Mouse (Mus musculus): Measurements from ENCODE around the gene Scnn1a.
A peak's percentile ranks its signal among the peaks of the same experiment; 100 is the strongest.

Scnn1a gene

GRCm38 (mm10) chr6:125342198-125342597 is 21.7 kb downstream of the Scnn1a start:
- DNase-seq (ENCODE audit: low read depth, low spot score) = no peak

GRCm38 (mm10) chr6:125344084-125344483 is 23.6 kb downstream of the Scnn1a start:
- no peak for DNase-seq (ENCODE audit: low read depth, low spot score)

GRCm38 (mm10) chr6:125344866-125345265 is 24.4 kb downstream of the Scnn1a start:
- no peak for DNase-seq (ENCODE audit: low read depth, low spot score)

- no peak for DNase-seq (ENCODE audit: low read depth, low spot score)
Observed at GRCm38 (mm10) chr6:125345625-125346024, 25.2 kb downstream of the Scnn1a start.

- DNase-seq (ENCODE audit: low read depth, low spot score) = no peak
Observed at GRCm38 (mm10) chr6:125346029-125346428, 25.6 kb downstream of the Scnn1a start.

GRCm38 (mm10) chr6:125348721-125349574 is 28.5 kb downstream of the Scnn1a start, which contains the start of gene Tnfrsf1a:
Tnfrsf1a (plus strand) TSS chr6:125349362.
- DNase-seq (ENCODE audit: low read depth, low spot score) = no peak

- DNase-seq (ENCODE audit: low read depth, low spot score) = peak; percentile 64
Observed at GRCm38 (mm10) chr6:125349575-125350230, 29.2 kb downstream of the Scnn1a start.

- DNase-seq (ENCODE audit: low read depth, low spot score) = no peak
Observed at GRCm38 (mm10) chr6:125350231-125350994, 30.0 kb downstream of the Scnn1a start.

- no peak for DNase-seq (ENCODE audit: low read depth, low spot score)
Observed at GRCm38 (mm10) chr6:125350995-125351324, 30.5 kb downstream of the Scnn1a start.

- no peak for DNase-seq (ENCODE audit: low read depth, low spot score)
Observed at GRCm38 (mm10) chr6:125351368-125352045, 31.0 kb downstream of the Scnn1a start.

GRCm38 (mm10) chr6:125352046-125352384 is 31.6 kb downstream of the Scnn1a start:
- DNase-seq (ENCODE audit: low read depth, low spot score) = no peak

GRCm38 (mm10) chr6:125352811-125353210 is 32.4 kb downstream of the Scnn1a start:
- no peak for DNase-seq (ENCODE audit: low read depth, low spot score)

- no peak for DNase-seq (ENCODE audit: low read depth, low spot score)
Observed at GRCm38 (mm10) chr6:125353221-125353620, 32.8 kb downstream of the Scnn1a start.

- no peak for DNase-seq (ENCODE audit: low read depth, low spot score)
Observed at GRCm38 (mm10) chr6:125353655-125354054, 33.2 kb downstream of the Scnn1a start.

- no peak for DNase-seq (ENCODE audit: low read depth, low spot score)
Observed at GRCm38 (mm10) chr6:125354352-125355151, 34.1 kb downstream of the Scnn1a start.

- peak; percentile 64 for DNase-seq (ENCODE audit: low read depth, low spot score)
Observed at GRCm38 (mm10) chr6:125355197-125355741, 34.8 kb downstream of the Scnn1a start.

- DNase-seq (ENCODE audit: low read depth, low spot score) = no peak
Observed at GRCm38 (mm10) chr6:125356264-125356663, 35.8 kb downstream of the Scnn1a start.

- no peak for DNase-seq (ENCODE audit: low read depth, low spot score)
Observed at GRCm38 (mm10) chr6:125357334-125357733, 36.9 kb downstream of the Scnn1a start.

GRCm38 (mm10) chr6:125359999-125360398 is 39.5 kb downstream of the Scnn1a start:
- DNase-seq (ENCODE audit: low read depth, low spot score) = no peak

- DNase-seq (ENCODE audit: low read depth, low spot score) = no peak
Observed at GRCm38 (mm10) chr6:125360846-125361245, 40.4 kb downstream of the Scnn1a start.
